Mouse (Mus musculus) cerebellum, adult 2 months (tissue): ENCODE results near the gene Prr18. TPM values are rescaled to one million over a fixed set of nuclear protein-coding genes. Genes with fewer than 3 reads are reported as not detected.
A peak's percentile ranks its signal among the peaks of the same experiment; 100 is the strongest.

Experiments used
- DNase-seq, 2 experiments: peaks; one replicate each; pipeline ENCODE4 v3.0.0; 2021
- H3K27ac ChIP-seq: fragments of 200-500 bp; 2 replicates; pipeline ENCODE4 v1.5.1; 2012; ENCODE audit warnings: low read length, control low read depth, inconsistent platforms; ENCODE audit not compliant: insufficient read depth
- H3K27me3 ChIP-seq: fragments of 200-500 bp; 2 replicates; pipeline ENCODE4 v1.6.1; 2012; ENCODE audit warnings: inconsistent platforms, mild to moderate bottlenecking, low read length, moderate library complexity; ENCODE audit not compliant: control insufficient read depth, insufficient read depth
- H3K4me1 ChIP-seq: fragments of 200-500 bp; 2 replicates; pipeline ENCODE4 v1.6.1; 2011; ENCODE audit warnings: low read length; ENCODE audit not compliant: control insufficient read depth, insufficient read depth
- H3K4me3 ChIP-seq: fragments of 200-500 bp; replicated peaks from 2 replicates; pipeline ENCODE3; 2011; ENCODE audit warnings: mild to moderate bottlenecking, low read depth, low read length, control low read depth; ENCODE audit not compliant: insufficient read depth
- CTCF ChIP-seq: fragments of 200-500 bp; IDR thresholded peaks from 2 replicates; pipeline ENCODE4 v1.5.1; 2011; ENCODE audit warnings: low read depth, mild to moderate bottlenecking, control low read depth, low read length, moderate library complexity, borderline replicate concordance; ENCODE audit not compliant: insufficient read depth
- POLR2A ChIP-seq: fragments of 200-500 bp; IDR thresholded peaks from 2 replicates; pipeline ENCODE4 v1.6.1; 2011; ENCODE audit warnings: low read length, control low read depth, borderline replicate concordance; ENCODE audit not compliant: insufficient read depth
- WGBS: fragments of 180-500 bp; shearing (Covaris S2); methylation state at CpG from one replicate; pipeline ENCODE4 v1.1.7; 2018; 5-methylcytosine and 5-hydroxymethylcytosine counted together
- polyA plus RNA-seq: library from polyadenylated mRNA; depleted of rRNA; stranded (reverse); fragments of >200 nt; gene quantifications from 2 replicates; pipeline ENCODE4 v1.2.3, GENCODE M21; 2012

The Prr18 gene
- polyA plus RNA-seq, 1 experiment = 78.1 TPM

- DNase-seq = no peak
- Histone ChIP-seq H3K4me1 (no peaks in the 10 kb centered on the region), H3K27me3 (no peaks in the 10 kb centered on the region), H3K27ac (no peak overlapping the region), H3K4me3 (no peak overlapping the region)
- TF ChIP-seq POLR2A (no peak), CTCF (no peak)
- WGBS = 27% methylated on average over 5 of the region's 5 CpGs
Observed at GRCm38 (mm10) chr17:8347765-8348285, 10.6 kb downstream of the Prr18 start.

- 58% methylated on average over 4 of the region's 4 CpGs for WGBS
- Histone ChIP-seq H3K27me3 (no peaks in the 10 kb centered on the region), H3K4me3 (no peak overlapping the region), H3K27ac (no peak overlapping the region), H3K4me1 (no peaks in the 10 kb centered on the region)
- DNase-seq = no peak
- no peak for TF ChIP-seq CTCF
- no peak for TF ChIP-seq POLR2A
Observed at GRCm38 (mm10) chr17:8348941-8349340, 11.7 kb downstream of the Prr18 start.

- peak in 1 of 2 experiments; percentile 39 for DNase-seq
Observed at GRCm38 (mm10) chr17:8351088-8351487, 13.8 kb downstream of the Prr18 start.

GRCm38 (mm10) chr17:8355692-8356091, 18.4 kb downstream of the Prr18 start, which contains the start of gene T2:
Gene T2, plus strand, starts transcription at chr17:8355992.
- no peak within 1 kb of the TSS for H3K4me3 ChIP-seq
- TF ChIP-seq CTCF (no peak), POLR2A (no peak)
- no peak within 1 kb of the TSS for H3K27ac ChIP-seq
- no peak for DNase-seq
- H3K27me3 ChIP-seq = no peaks in the 10 kb centered on the region
- H3K4me1 ChIP-seq = no peaks in the 10 kb centered on the region
- 83% methylated on average over 6 of the region's 6 CpGs for whole genome bisulfite sequencing

More at GRCm38 (mm10) chr17:8351088-8351487, 13.8 kb downstream of the Prr18 start:
- H3K27me3 ChIP-seq = no peaks in the 10 kb centered on the region
- no peaks in the 10 kb centered on the region for H3K4me1 ChIP-seq
- no peak overlapping the region for H3K4me3 ChIP-seq
- 22% methylated on average over 7 of the region's 7 CpGs for WGBS
- H3K27ac ChIP-seq = peak overlapping the region; percentile 38; the same call in 1 of the 2 replicates
- no peak for TF ChIP-seq CTCF
- no peak for TF ChIP-seq POLR2A

GRCm38 (mm10) chr17:8357498-8357897, 20.2 kb downstream of the Prr18 start:
- WGBS = 93% methylated on average over 6 of the region's 6 CpGs

GRCm38 (mm10) chr17:8360876-8361275, 23.6 kb downstream of the Prr18 start:
- 45% methylated on average over 5 of the region's 5 CpGs for whole genome bisulfite sequencing
- H3K4me1 ChIP-seq = no peaks in the 10 kb centered on the region
- no peak for DNase-seq
- H3K27me3 ChIP-seq = no peaks in the 10 kb centered on the region
- no peak overlapping the region for H3K27ac ChIP-seq
- no peak overlapping the region for H3K4me3 ChIP-seq
- TF ChIP-seq CTCF (no peak), POLR2A (no peak)

More at GRCm38 (mm10) chr17:8357498-8357897, 20.2 kb downstream of the Prr18 start:
- no peaks in the 10 kb centered on the region for H3K4me1 ChIP-seq
- no peak for DNase-seq
- H3K27ac ChIP-seq = no peak overlapping the region
- TF ChIP-seq POLR2A (no peak), CTCF (no peak)
- no peak overlapping the region for H3K4me3 ChIP-seq
- no peaks in the 10 kb centered on the region for H3K27me3 ChIP-seq

GRCm38 (mm10) chr17:8361281-8362103, 24.2 kb downstream of the Prr18 start:
- Histone ChIP-seq H3K4me3 (no peak overlapping the region), H3K27me3 (no peaks in the 10 kb centered on the region), H3K4me1 (no peaks in the 10 kb centered on the region), H3K27ac (no peak overlapping the region)
- WGBS = 49% methylated on average over 10 of the region's 10 CpGs
- TF ChIP-seq CTCF = no peak
- TF ChIP-seq POLR2A = no peak
- no peak for DNase-seq
